Mouse (Mus musculus) midbrain, embryonic 15.5 days (tissue): ENCODE results near the gene Prss12. TPM values are rescaled to one million over a fixed set of nuclear protein-coding genes. Genes with fewer than 3 reads are reported as not detected.
A peak's percentile ranks its signal among the peaks of the same experiment; 100 is the strongest.

Experiments
- ATAC-seq: fragments of 200-750 bp; cut with Nextera tagmentation; replicated peaks from 2 replicates; pipeline ENCODE4 v1.8.0; 2017; ENCODE audit warnings: moderate TSS enrichment
- H3K27ac ChIP-seq: fragments of 300-500 bp; sonication (generic); 2 replicates; pipeline ENCODE4 v1.5.1; 2015; ENCODE audit warnings: mild to moderate bottlenecking, inconsistent platforms
- H3K27me3 ChIP-seq: fragments of 300-500 bp; sonication (generic); replicated peaks from 2 replicates; pipeline ENCODE4 v1.6.1; 2015; ENCODE audit warnings: inconsistent platforms
- H3K36me3 ChIP-seq: fragments of 300-500 bp; sonication (generic); replicated peaks from 2 replicates; pipeline ENCODE4 v1.6.1; 2015; ENCODE audit warnings: inconsistent platforms
- H3K4me1 ChIP-seq: fragments of 300-500 bp; sonication (generic); 2 replicates; pipeline ENCODE4 v1.6.1; 2015; ENCODE audit warnings: inconsistent platforms
- H3K4me2 ChIP-seq: fragments of 300-500 bp; sonication (generic); 2 replicates; pipeline ENCODE4 v1.6.1; 2015; ENCODE audit warnings: inconsistent platforms, mild to moderate bottlenecking, moderate library complexity
- H3K4me3 ChIP-seq: fragments of 300-500 bp; sonication (generic); 2 replicates; pipeline ENCODE4 v1.5.1; 2015; ENCODE audit warnings: mild to moderate bottlenecking, inconsistent platforms
- H3K9ac ChIP-seq: fragments of 300-500 bp; sonication (generic); 2 replicates; pipeline ENCODE4 v1.6.1; 2015; ENCODE audit warnings: mild to moderate bottlenecking, inconsistent platforms
- H3K9me3 ChIP-seq: fragments of 300-500 bp; sonication (generic); 2 replicates; pipeline ENCODE4 v1.6.1; 2016; ENCODE audit warnings: inconsistent platforms
- WGBS: fragments of 180-500 bp; shearing (Covaris S2); methylation state at CpG from one replicate; pipeline ENCODE4 v1.1.7; 2015; ENCODE audit warnings: mixed read lengths; 5-methylcytosine and 5-hydroxymethylcytosine counted together
- polyA plus RNA-seq: library from polyadenylated mRNA; unstranded; fragments of >200 nt; fragmentation: Nextera tagmentation; extraction: Ambion mirVana; gene quantifications from 2 replicates; pipeline ENCODE4 v1.2.1, GENCODE M21; 2015

Prss12 gene
- polyA plus RNA-seq, 1 experiment from 2014 or later, result 13.0 TPM

GRCm38 (mm10) chr3:123514886-123515285, 68.2 kb downstream of the Prss12 start:
- Histone ChIP-seq H3K9me3 (no peaks in the 10 kb centered on the region), H3K9ac (no peak overlapping the region), H3K4me3 (no peak overlapping the region), H3K27me3 (no peaks in the 10 kb centered on the region), H3K4me2 (no peak overlapping the region), H3K36me3 (no peaks in the 10 kb centered on the region), H3K27ac (no peak overlapping the region), H3K4me1 (peaks cover 2% of the 10 kb centered on the region)
- 54% methylated on average over 5 of the region's 5 CpGs for WGBS
- ATAC-seq, result no peak

- Histone ChIP-seq H3K4me2 (no peak overlapping the region), H3K9me3 (no peaks in the 10 kb centered on the region), H3K4me1 (no peaks in the 10 kb centered on the region; the same call in 1 of the 2 replicates), H3K27ac (no peak overlapping the region), H3K27me3 (no peaks in the 10 kb centered on the region), H3K36me3 (no peaks in the 10 kb centered on the region), H3K9ac (no peak overlapping the region), H3K4me3 (no peak overlapping the region)
- 12% methylated on average over 5 of the region's 5 CpGs for WGBS
- peak; percentile 35 for ATAC-seq
Observed at GRCm38 (mm10) chr3:123515600-123516359, 69.1 kb downstream of the Prss12 start.

GRCm38 (mm10) chr3:123516784-123517183, 70.1 kb downstream of the Prss12 start:
- H3K4me3 ChIP-seq, result no peak overlapping the region
- 16% methylated on average over 4 of the region's 4 CpGs for WGBS
- no peak overlapping the region for H3K27ac ChIP-seq
- H3K36me3 ChIP-seq, result no peaks in the 10 kb centered on the region
- H3K27me3 ChIP-seq, result no peaks in the 10 kb centered on the region
- peak; percentile 55 for ATAC-seq
- H3K9ac ChIP-seq, result no peak overlapping the region
- no peak overlapping the region for H3K4me2 ChIP-seq
- no peaks in the 10 kb centered on the region; the same call in 1 of the 2 replicates for H3K4me1 ChIP-seq
- H3K9me3 ChIP-seq, result no peaks in the 10 kb centered on the region

GRCm38 (mm10) chr3:123526313-123527067, 79.8 kb downstream of the Prss12 start:
- Histone ChIP-seq H3K4me2 (no peak overlapping the region), H3K4me3 (no peak overlapping the region), H3K9me3 (no peaks in the 10 kb centered on the region), H3K4me1 (no peaks in the 10 kb centered on the region), H3K27me3 (no peaks in the 10 kb centered on the region), H3K9ac (no peak overlapping the region), H3K36me3 (no peaks in the 10 kb centered on the region), H3K27ac (peak overlapping the region; percentile 35; the same call in 1 of the 2 replicates)
- peak; percentile 66; the same call in 1 of the 2 replicates for ATAC-seq
- WGBS, result 38% methylated on average over 11 of the region's 11 CpGs

- no peak overlapping the region for H3K4me2 ChIP-seq
- H3K4me3 ChIP-seq, result no peak overlapping the region
- ATAC-seq, result no peak
- 82% methylated on average over 10 of the region's 10 CpGs for WGBS
- no peaks in the 10 kb centered on the region for H3K36me3 ChIP-seq
- H3K9ac ChIP-seq, result no peak overlapping the region
- H3K9me3 ChIP-seq, result no peaks in the 10 kb centered on the region
- no peaks in the 10 kb centered on the region for H3K27me3 ChIP-seq
- no peak overlapping the region for H3K27ac ChIP-seq
- H3K4me1 ChIP-seq, result no peaks in the 10 kb centered on the region
Observed at GRCm38 (mm10) chr3:123527806-123528507, 81.2 kb downstream of the Prss12 start.

- Histone ChIP-seq H3K9me3 (no peaks in the 10 kb centered on the region), H3K4me2 (no peak overlapping the region), H3K27me3 (no peaks in the 10 kb centered on the region), H3K4me3 (no peak overlapping the region), H3K4me1 (no peaks in the 10 kb centered on the region), H3K27ac (no peak overlapping the region), H3K9ac (no peak overlapping the region), H3K36me3 (no peaks in the 10 kb centered on the region)
- no peak for ATAC-seq
- WGBS, result 82% methylated on average over 2 of the region's 2 CpGs
Observed at GRCm38 (mm10) chr3:123531124-123531523, 84.4 kb downstream of the Prss12 start.

- Histone ChIP-seq H3K9me3 (no peaks in the 10 kb centered on the region), H3K4me2 (no peak overlapping the region), H3K27me3 (no peaks in the 10 kb centered on the region), H3K27ac (no peak overlapping the region), H3K9ac (no peak overlapping the region), H3K4me1 (no peaks in the 10 kb centered on the region), H3K4me3 (no peak overlapping the region), H3K36me3 (no peaks in the 10 kb centered on the region; the same call in 1 of the 2 replicates)
- no peak for ATAC-seq
- 92% methylated on average over 1 of the region's 1 CpGs for WGBS
Observed at GRCm38 (mm10) chr3:123537279-123537678, 90.6 kb downstream of the Prss12 start.

GRCm38 (mm10) chr3:123543585-123544304, 97.0 kb downstream of the Prss12 start:
- no peak overlapping the region for H3K4me2 ChIP-seq
- no peak overlapping the region for H3K4me3 ChIP-seq
- H3K36me3 ChIP-seq, result peaks cover 2% of the 10 kb centered on the region; the same call in 1 of the 2 replicates
- no peaks in the 10 kb centered on the region for H3K9me3 ChIP-seq
- no peaks in the 10 kb centered on the region for H3K4me1 ChIP-seq
- 0 out of 2 replicates have a peak overlapping the region, but pooled peaks have one; percentile 38 for H3K27ac ChIP-seq
- peak; percentile 70 for ATAC-seq
- no peak overlapping the region for H3K9ac ChIP-seq
- no peaks in the 10 kb centered on the region for H3K27me3 ChIP-seq
- WGBS, result 80% methylated on average over 6 of the region's 6 CpGs

- 0 out of 2 replicates have a peak, but pooled peaks cover 2% of the 10 kb centered on the region for H3K36me3 ChIP-seq
- no peaks in the 10 kb centered on the region for H3K9me3 ChIP-seq
- no peaks in the 10 kb centered on the region for H3K27me3 ChIP-seq
- H3K4me1 ChIP-seq, result no peaks in the 10 kb centered on the region
- 89% methylated on average over 3 of the region's 3 CpGs for WGBS
- H3K4me3 ChIP-seq, result no peak overlapping the region
- H3K4me2 ChIP-seq, result no peak overlapping the region
- ATAC-seq, result no peak
- H3K9ac ChIP-seq, result no peak overlapping the region
- no peak overlapping the region for H3K27ac ChIP-seq
Observed at GRCm38 (mm10) chr3:123550487-123550886, 103.8 kb downstream of the Prss12 start.

GRCm38 (mm10) chr3:123553872-123554271, 107.2 kb downstream of the Prss12 start:
- Histone ChIP-seq H3K4me1 (no peaks in the 10 kb centered on the region), H3K27me3 (no peaks in the 10 kb centered on the region), H3K4me2 (no peak overlapping the region), H3K9me3 (no peaks in the 10 kb centered on the region), H3K9ac (no peak overlapping the region), H3K27ac (no peak overlapping the region), H3K4me3 (no peak overlapping the region), H3K36me3 (no peaks in the 10 kb centered on the region)
- 90% methylated on average over 6 of the region's 6 CpGs for WGBS
- ATAC-seq, result no peak

- no peak for ATAC-seq
- WGBS, result 92% methylated on average over 7 of the region's 7 CpGs
Observed at GRCm38 (mm10) chr3:123555254-123555865, 108.6 kb downstream of the Prss12 start.

More at GRCm38 (mm10) chr3:123555254-123555865, 108.6 kb downstream of the Prss12 start:
- H3K27ac ChIP-seq, result no peak overlapping the region
- no peaks in the 10 kb centered on the region for H3K9me3 ChIP-seq
- H3K4me3 ChIP-seq, result no peak overlapping the region
- no peaks in the 10 kb centered on the region for H3K36me3 ChIP-seq
- H3K27me3 ChIP-seq, result no peaks in the 10 kb centered on the region
- H3K4me2 ChIP-seq, result no peak overlapping the region
- no peaks in the 10 kb centered on the region for H3K4me1 ChIP-seq
- H3K9ac ChIP-seq, result no peak overlapping the region
